Mouse (Mus musculus): ENCODE measurements around the gene Fpr2.
"Not testable (repeated sequence)": the region's sequence is repeated elsewhere in the genome, so short reads cannot be mapped to it uniquely, and the experiment has no call there.

Fpr2 gene

DNA sequence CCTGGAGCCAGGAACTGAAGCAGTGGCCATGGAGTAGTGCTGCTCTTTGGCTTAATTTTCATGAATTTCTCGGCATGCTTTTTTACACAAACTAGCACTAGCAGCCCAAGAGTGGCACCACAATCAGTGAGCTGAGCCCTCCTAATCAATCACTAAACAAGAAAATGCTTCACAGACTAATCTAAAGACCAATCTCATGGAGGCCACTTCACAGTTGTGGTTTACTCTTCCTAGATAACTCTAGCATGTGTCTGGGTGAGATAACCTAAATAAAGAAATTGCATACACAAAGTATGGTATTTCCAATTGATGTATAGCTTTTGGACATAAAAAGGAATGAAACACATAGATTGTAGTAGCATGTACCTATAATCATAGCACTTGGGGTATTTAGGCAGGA, 8.3 kb upstream of the Fpr2 start:
- DNase-seq (ENCODE audit: extremely low read depth, insufficient read length, low spot score): no peak

DNA sequence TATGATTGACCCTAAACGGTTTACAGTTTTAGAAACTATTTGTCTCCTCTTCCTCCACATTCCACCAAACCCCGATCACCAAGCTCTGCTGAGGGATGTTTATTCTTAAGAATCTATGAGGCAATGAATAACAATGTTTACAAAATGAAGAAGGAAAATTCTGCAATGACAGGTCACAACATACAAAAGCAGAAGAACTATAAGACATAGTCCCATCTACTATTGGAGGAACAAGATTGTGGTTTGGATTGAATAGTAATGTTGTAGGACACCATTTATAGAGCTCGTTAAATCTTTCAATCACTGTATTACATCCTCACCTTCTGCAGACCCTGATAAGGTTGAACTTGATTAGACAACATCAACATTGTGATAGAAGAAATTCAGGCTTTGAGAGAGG, 5.0 kb upstream of the Fpr2 start:
- no peak for DNase-seq (ENCODE audit: extremely low read depth, insufficient read length, low spot score)

DNA sequence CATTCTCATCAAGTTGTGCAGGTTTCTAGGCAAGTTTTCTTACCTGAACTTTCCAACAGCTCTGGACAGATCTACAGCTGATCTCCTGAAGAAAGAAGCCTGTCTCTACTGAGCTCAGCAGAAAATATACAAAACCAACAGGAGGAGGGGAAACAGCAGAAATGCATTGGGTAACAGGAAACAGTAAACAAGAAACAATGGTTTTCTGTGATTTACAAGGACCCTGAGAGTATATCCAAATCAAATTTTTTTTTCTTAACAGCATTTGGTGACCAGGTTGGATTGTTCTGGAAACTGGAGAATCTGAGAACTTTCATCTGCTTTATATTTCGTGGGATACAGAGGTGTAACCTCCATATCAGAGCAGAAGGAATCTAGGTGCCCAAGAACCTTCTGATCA, 3.8 kb upstream of the Fpr2 start, which contains the start of gene Fpr1:
Fpr1 (minus strand) TSS at position 101 of the 400 bp plus-strand sequence.
- DNase-seq (ENCODE audit: extremely low read depth, insufficient read length, low spot score): no peak

DNA sequence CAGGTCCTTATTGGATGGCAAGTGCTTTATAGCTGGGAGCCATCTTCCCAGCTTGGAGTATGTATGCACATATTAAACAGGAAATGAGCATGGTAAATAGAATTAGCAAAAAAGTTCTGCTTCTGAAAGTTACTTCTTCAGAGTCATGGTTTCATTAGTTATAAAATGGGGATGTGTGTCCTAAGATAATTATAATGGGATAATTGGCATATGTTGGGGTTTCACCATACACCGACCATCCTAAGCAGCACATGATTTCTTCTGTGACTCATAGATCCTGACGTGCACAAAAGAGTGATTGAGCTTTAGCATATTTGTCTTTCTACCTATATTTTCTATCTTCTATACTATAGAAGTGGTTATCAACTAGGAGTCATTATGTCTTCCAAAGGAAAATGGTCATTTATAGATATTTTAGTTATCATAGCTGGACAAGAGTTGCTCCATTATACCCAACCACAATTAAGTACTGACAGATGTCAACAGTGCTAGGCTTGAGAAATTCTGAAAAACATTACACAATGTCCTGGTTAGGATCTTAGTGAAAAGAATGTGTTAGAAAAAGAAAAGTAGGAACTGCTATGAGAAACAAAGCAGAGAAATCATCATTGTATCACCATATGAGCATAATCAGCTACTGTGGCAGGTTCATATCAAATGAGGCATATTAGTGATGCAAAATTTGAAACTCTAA, 2.3 kb downstream of the Fpr2 start:
- DNase-seq (ENCODE audit: extremely low read depth, insufficient read length, low spot score): no peak

DNA sequence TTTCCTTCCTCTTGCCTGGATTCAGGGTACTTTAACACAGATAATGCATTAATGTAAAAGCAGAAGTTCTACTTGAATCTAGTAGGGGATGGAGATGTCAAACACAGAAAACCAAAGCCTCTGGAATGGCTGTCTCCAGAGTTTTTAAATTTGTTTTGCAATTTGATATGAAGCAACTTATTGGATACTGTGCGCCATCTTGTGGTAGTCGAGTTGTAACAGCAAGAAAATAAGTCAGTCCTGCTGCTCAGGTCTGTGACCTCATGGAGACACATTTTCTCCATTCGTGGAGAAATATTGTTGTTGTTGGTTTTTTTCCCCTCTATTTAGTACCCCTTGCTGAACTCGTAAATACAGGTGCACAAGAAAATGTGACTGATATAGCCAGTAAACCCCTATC, 8.4 kb downstream of the Fpr2 start:
- DNase-seq (ENCODE audit: extremely low read depth, insufficient read length, low spot score): peak; percentile 29

DNA sequence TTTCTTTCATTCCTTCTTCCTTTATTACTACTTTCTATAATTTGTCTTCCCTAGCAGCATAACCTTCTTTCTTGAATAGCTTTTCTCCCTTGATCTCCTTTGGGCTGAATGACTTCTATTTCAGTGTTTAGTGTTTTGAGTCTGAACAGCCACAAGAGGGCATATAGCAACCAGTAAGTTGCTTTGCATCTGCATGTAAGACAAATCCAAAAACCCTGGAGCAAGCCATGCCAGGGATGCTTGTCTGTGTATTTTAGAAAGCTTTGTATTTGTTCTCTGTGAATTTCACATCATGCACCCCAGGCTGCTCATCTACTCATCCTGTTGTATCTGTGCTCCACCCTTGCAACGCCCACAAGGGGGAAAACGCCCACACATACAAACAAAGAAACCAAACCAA, 11.6 kb downstream of the Fpr2 start:
- no peak for DNase-seq (ENCODE audit: extremely low read depth, insufficient read length, low spot score)

DNA sequence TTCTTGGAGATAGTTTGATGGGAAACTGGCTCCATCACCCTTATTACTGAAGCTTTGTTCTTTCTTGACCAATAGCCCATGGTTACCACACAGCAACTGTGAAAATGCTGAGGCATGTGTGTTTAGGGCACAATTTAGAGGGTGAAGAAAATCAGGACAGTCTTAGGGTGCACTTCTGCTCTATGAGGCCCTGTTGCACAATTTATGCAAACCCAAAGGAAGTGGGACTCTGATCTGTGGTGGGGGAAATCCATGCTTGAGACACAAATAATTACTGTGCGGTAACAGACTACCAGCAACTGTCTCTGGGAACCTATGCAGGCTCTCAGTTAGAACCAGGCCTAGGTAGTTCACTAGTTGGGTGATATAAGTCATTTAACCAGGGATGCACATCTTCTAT, 13.1 kb downstream of the Fpr2 start:
- DNase-seq (ENCODE audit: extremely low read depth, insufficient read length, low spot score): no peak

DNA sequence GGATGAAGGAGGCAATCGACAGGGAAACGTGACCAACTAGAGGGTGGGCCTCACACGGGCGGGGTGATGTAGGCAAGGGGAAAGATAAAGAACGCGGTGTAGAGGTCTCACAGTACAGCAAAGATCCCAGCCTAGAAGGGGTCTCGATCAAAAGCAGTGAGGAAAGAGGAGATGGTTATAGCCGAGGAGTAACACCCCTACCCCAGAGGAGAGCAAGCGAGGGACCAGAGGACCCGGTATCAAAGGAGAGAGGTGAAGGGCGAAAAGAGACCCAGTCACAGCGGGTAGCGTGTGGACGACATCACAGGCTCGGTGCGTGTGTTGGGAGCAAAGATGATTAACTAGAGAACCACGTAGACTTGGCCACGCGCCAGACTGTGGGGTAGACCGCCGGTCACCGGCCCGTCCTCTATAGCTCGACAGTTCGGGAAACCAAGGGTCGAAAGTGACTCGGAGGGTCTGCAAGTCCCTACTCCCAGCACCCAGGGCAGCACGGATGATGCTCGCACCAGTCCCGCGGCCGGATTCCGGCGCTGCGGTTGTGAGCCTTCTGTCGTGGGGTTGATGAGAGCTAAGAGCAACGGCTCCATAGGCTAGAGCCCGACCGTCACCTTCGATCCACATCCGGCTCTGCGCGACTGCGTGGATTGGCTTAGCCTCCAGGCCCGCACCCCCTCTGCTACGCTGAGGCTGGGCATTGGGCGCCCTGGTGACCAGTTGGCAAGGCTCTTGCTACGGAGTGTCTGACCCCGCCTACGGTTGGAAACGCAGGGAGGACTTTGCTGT, 22.2 kb downstream of the Fpr2 start:
- peak; percentile 93 for DNase-seq (ENCODE audit: extremely low read depth, insufficient read length, low spot score)

DNA sequence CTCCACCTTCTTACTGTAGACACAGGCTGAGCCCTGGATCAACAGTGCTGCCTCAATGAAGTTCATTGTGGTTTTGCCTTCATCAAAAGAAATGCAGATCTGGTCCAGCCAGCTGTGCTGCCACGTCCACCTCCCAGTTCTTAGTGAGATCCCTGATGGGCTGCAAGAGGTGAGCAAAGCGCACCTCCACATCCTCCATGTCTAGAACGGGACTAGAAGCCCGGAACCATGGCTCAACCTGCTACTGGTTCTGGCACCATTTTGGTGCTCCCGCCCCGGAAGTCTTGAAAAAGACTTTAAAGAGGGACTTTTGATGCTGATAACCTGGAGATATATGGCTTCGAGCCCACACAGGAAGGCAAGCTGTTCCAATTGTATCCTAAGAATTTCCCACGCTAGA, 25.0 kb downstream of the Fpr2 start:
- DNase-seq (ENCODE audit: extremely low read depth, insufficient read length, low spot score): not testable (repeated sequence)

DNA sequence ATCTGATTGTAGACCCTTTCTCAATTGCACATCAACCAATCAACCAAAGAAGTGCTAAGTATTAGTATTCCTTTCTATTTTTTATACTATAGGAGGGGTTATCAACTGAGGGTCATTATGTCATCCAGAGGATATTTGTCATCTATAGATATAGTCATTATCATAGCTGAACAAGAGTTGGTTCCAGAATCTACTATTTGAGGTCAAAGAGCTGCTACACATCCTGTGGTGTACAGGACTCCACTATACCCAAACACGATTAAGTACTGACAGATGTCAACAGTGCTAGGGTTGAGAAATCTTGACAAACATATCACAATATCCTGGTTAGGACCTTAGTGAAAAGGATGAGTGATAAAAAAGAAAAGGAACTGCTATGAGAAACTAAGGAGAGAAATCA, 29.8 kb downstream of the Fpr2 start:
- no peak for DNase-seq (ENCODE audit: extremely low read depth, insufficient read length, low spot score)

DNA sequence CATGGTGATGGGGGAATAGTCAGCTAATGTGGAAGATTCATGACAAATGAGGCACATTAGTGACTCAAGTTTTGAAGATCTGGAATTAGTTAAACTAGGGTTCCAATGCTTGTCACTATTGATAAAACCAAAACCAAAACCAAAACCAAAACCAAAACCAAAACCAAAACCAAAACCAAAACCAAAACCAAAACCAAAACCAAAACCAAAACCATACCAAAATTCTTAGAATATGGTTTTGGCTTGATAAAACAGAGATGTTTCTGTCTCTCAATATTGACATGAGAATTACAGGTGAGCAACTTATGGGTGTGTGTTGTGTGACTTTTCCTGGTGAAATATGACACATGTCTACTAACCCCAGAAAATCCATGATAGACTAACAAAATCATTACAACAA, 30.2 kb downstream of the Fpr2 start:
- DNase-seq (ENCODE audit: extremely low read depth, insufficient read length, low spot score): no peak
